Mouse (Mus musculus) brain, embryonic 14.5 days (tissue): ENCODE results near the gene Olfr458.

Source experiments
- CTCF ChIP-seq: fragments of 200-500 bp; IDR thresholded peaks from 2 replicates; pipeline ENCODE4 v1.5.1; 2012; ENCODE audit warnings: inconsistent platforms, mild to moderate bottlenecking, moderate library complexity, borderline replicate concordance; ENCODE audit not compliant: insufficient read depth, insufficient read length; ENCODE audit errors: extremely low read depth
- POLR2A ChIP-seq: fragments of 200-500 bp; IDR thresholded peaks from 2 replicates; pipeline ENCODE4 v1.6.1; 2012; ENCODE audit warnings: mild to moderate bottlenecking, inconsistent platforms, borderline replicate concordance; ENCODE audit not compliant: poor library complexity, insufficient read depth, insufficient read length, severe bottlenecking; ENCODE audit errors: extremely low read depth

DNA sequence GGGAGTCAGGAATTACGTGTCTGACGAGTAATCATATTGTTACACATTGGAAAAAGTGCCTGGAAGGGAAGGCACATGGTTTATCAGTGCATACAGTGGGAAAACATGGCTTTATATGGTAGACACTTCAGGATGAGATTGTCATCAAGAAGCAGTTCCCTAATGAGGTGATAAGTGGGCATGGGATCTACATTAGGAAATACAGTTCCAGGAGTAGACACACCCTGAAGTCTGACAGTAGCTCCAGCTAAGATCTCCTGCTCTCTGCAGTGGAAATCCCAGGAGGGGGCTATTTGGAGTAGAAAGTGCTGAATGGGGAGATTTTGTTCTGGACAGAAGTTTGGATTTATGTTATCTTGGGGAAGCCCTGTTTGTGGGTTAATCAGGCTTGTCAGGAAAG is 23.6 kb downstream of the Olfr458 start:
- TF ChIP-seq CTCF (no peak), POLR2A (no peak)
